Mouse (Mus musculus) intestine, embryonic 14.5 days (tissue): Measurements from ENCODE around the gene Gramd1b. TPM values are rescaled to one million over a fixed set of nuclear protein-coding genes. Genes with fewer than 3 reads are reported as not detected.

ENCODE experiments used
- ATAC-seq: fragments of 200-750 bp; cut with Nextera tagmentation; replicated peaks from 2 replicates; pipeline ENCODE4 v1.8.0; 2017; ENCODE audit warnings: low read depth, moderate number of reproducible peaks, moderate TSS enrichment, moderate library complexity; ENCODE audit not compliant: low FRiP score, low TSS enrichment
- DNase-seq: peaks from one replicate; pipeline ENCODE4 v3.0.0-alpha.2; 2018; ENCODE audit warnings: low spot score
- H3K27ac ChIP-seq: fragments of 300-500 bp; sonication (generic); 2 replicates; pipeline ENCODE4 v1.5.1; 2014; ENCODE audit warnings: low read depth, mild to moderate bottlenecking, control low read depth
- H3K27me3 ChIP-seq: fragments of 300-500 bp; sonication (generic); replicated peaks from 2 replicates; pipeline ENCODE4 v1.6.1; 2014; ENCODE audit warnings: low read length, control low read depth; ENCODE audit not compliant: control insufficient read depth, insufficient read depth
- H3K36me3 ChIP-seq: fragments of 300-500 bp; sonication (generic); 2 replicates; pipeline ENCODE4 v1.6.1; 2014; ENCODE audit warnings: low read length, control low read depth; ENCODE audit not compliant: control insufficient read depth, insufficient read depth
- H3K4me1 ChIP-seq: fragments of 300-500 bp; sonication (generic); replicated peaks from 2 replicates; pipeline ENCODE4 v1.6.1; 2014; ENCODE audit warnings: low read length, control low read depth, mixed read lengths; ENCODE audit not compliant: control insufficient read depth, insufficient read depth
- H3K4me2 ChIP-seq: fragments of 300-500 bp; sonication (generic); 2 replicates; pipeline ENCODE4 v1.6.1; 2014; ENCODE audit warnings: low read length
- H3K4me3 ChIP-seq: fragments of 300-500 bp; sonication (generic); 2 replicates; pipeline ENCODE4 v1.5.1; 2014; ENCODE audit warnings: low read depth, low read length, control low read depth, mixed read lengths
- H3K9ac ChIP-seq: fragments of 300-500 bp; sonication (generic); 2 replicates; pipeline ENCODE4 v1.6.1; 2014; ENCODE audit warnings: mild to moderate bottlenecking, low read length
- H3K9me3 ChIP-seq: fragments of 300-500 bp; sonication (generic); 2 replicates; pipeline ENCODE4 v1.6.1; 2016; ENCODE audit warnings: low read length, control low read depth; ENCODE audit not compliant: control insufficient read depth
- WGBS: fragments of 180-500 bp; shearing (Covaris S2); extraction: QIAGEN DNeasy Blood & Tissue Kit; methylation state at CpG from one replicate; pipeline ENCODE4 v1.1.7; 2014; 5-methylcytosine and 5-hydroxymethylcytosine counted together
- polyA plus RNA-seq: library from polyadenylated mRNA; unstranded; fragments of >200 nt; fragmentation: Nextera tagmentation; extraction: Ambion mirVana; gene quantifications from 2 replicates; pipeline ENCODE4 v1.2.1, GENCODE M21; 2014

Gene Gramd1b
- polyA plus RNA-seq, 1 experiment from 2014 or later: 3.5 TPM

- no peak overlapping the region for H3K9ac ChIP-seq
- 59% methylated on average over 4 of the region's 5 CpGs for WGBS
- no peaks in the 10 kb centered on the region for H3K27me3 ChIP-seq
- ATAC-seq: no peak
- H3K4me3 ChIP-seq: no peak overlapping the region
- H3K9me3 ChIP-seq: no peaks in the 10 kb centered on the region
- no peaks in the 10 kb centered on the region for H3K36me3 ChIP-seq
- no peak overlapping the region for H3K4me2 ChIP-seq
- no peak for DNase-seq
- peaks cover 6% of the 10 kb centered on the region; the same call in 1 of the 2 replicates for H3K4me1 ChIP-seq
- no peak overlapping the region for H3K27ac ChIP-seq
Measured at GRCm38 (mm10) chr9:40374992-40375391, 156.2 kb downstream of the Gramd1b start.

GRCm38 (mm10) chr9:40374533-40374971, 156.6 kb downstream of the Gramd1b start:
- Histone ChIP-seq H3K4me1 (peaks cover 6% of the 10 kb centered on the region; the same call in 1 of the 2 replicates), H3K9ac (no peak overlapping the region), H3K27ac (no peak overlapping the region), H3K9me3 (no peaks in the 10 kb centered on the region), H3K4me3 (no peak overlapping the region), H3K4me2 (no peak overlapping the region), H3K27me3 (no peaks in the 10 kb centered on the region), H3K36me3 (no peaks in the 10 kb centered on the region)
- DNase-seq (no peak), ATAC-seq (no peak)
- whole genome bisulfite sequencing: 83% methylated on average over 6 of the region's 6 CpGs

GRCm38 (mm10) chr9:40374052-40374451, 157.1 kb downstream of the Gramd1b start:
- Histone ChIP-seq H3K27me3 (no peaks in the 10 kb centered on the region), H3K4me3 (no peak overlapping the region), H3K9ac (no peak overlapping the region), H3K4me2 (no peak overlapping the region), H3K36me3 (no peaks in the 10 kb centered on the region), H3K27ac (no peak overlapping the region), H3K9me3 (no peaks in the 10 kb centered on the region), H3K4me1 (peaks cover 6% of the 10 kb centered on the region; the same call in 1 of the 2 replicates)
- WGBS: 82% methylated on average over 11 of the region's 11 CpGs
- ATAC-seq (no peak), DNase-seq (no peak)

GRCm38 (mm10) chr9:40370151-40370550, 161.0 kb downstream of the Gramd1b start:
- no peak overlapping the region for H3K9ac ChIP-seq
- H3K4me1 ChIP-seq: no peaks in the 10 kb centered on the region; the same call in 1 of the 2 replicates
- H3K4me3 ChIP-seq: no peak overlapping the region
- DNase-seq: no peak
- no peak overlapping the region for H3K27ac ChIP-seq
- H3K9me3 ChIP-seq: no peaks in the 10 kb centered on the region
- H3K27me3 ChIP-seq: no peaks in the 10 kb centered on the region
- ATAC-seq: no peak
- WGBS: 41% methylated on average over 4 of the region's 4 CpGs
- no peaks in the 10 kb centered on the region for H3K36me3 ChIP-seq
- no peak overlapping the region for H3K4me2 ChIP-seq

- H3K27ac ChIP-seq: no peak overlapping the region
- WGBS: 97% methylated on average over 7 of the region's 8 CpGs
- no peak overlapping the region for H3K4me3 ChIP-seq
- no peaks in the 10 kb centered on the region for H3K27me3 ChIP-seq
- ATAC-seq (no peak), DNase-seq (no peak)
- H3K4me1 ChIP-seq: no peaks in the 10 kb centered on the region; the same call in 1 of the 2 replicates
- H3K4me2 ChIP-seq: no peak overlapping the region
- no peak overlapping the region for H3K9ac ChIP-seq
- H3K36me3 ChIP-seq: no peaks in the 10 kb centered on the region
- no peaks in the 10 kb centered on the region for H3K9me3 ChIP-seq
Measured at GRCm38 (mm10) chr9:40366795-40367194, 164.4 kb downstream of the Gramd1b start.

GRCm38 (mm10) chr9:40364312-40364711, 166.9 kb downstream of the Gramd1b start:
- Histone ChIP-seq H3K9ac (no peak overlapping the region), H3K27me3 (no peaks in the 10 kb centered on the region), H3K4me1 (no peaks in the 10 kb centered on the region), H3K27ac (no peak overlapping the region), H3K4me2 (no peak overlapping the region), H3K36me3 (no peaks in the 10 kb centered on the region), H3K9me3 (no peaks in the 10 kb centered on the region), H3K4me3 (no peak overlapping the region)
- DNase-seq: no peak
- no peak for ATAC-seq
- WGBS: 82% methylated on average over 7 of the region's 7 CpGs

- no peaks in the 10 kb centered on the region for H3K9me3 ChIP-seq
- no peak overlapping the region for H3K9ac ChIP-seq
- no peak overlapping the region for H3K27ac ChIP-seq
- ATAC-seq (no peak), DNase-seq (no peak)
- no peak overlapping the region for H3K4me2 ChIP-seq
- 89% methylated on average over 6 of the region's 6 CpGs for WGBS
- no peaks in the 10 kb centered on the region for H3K4me1 ChIP-seq
- no peaks in the 10 kb centered on the region for H3K27me3 ChIP-seq
- H3K4me3 ChIP-seq: no peak overlapping the region
- no peaks in the 10 kb centered on the region for H3K36me3 ChIP-seq
Measured at GRCm38 (mm10) chr9:40361970-40362369, 169.2 kb downstream of the Gramd1b start.

GRCm38 (mm10) chr9:40358408-40358896, 172.7 kb downstream of the Gramd1b start:
- no peak for DNase-seq
- Histone ChIP-seq H3K9me3 (no peaks in the 10 kb centered on the region), H3K4me1 (no peaks in the 10 kb centered on the region), H3K27ac (no peak overlapping the region), H3K4me3 (no peak overlapping the region), H3K9ac (no peak overlapping the region), H3K27me3 (no peaks in the 10 kb centered on the region), H3K36me3 (no peaks in the 10 kb centered on the region), H3K4me2 (no peak overlapping the region)
- ATAC-seq: no peak
- 76% methylated on average over 8 of the region's 8 CpGs for WGBS

- WGBS: 88% methylated on average over 4 of the region's 4 CpGs
- Histone ChIP-seq H3K36me3 (no peaks in the 10 kb centered on the region), H3K4me1 (no peaks in the 10 kb centered on the region), H3K4me3 (no peak overlapping the region), H3K27me3 (no peaks in the 10 kb centered on the region), H3K9ac (no peak overlapping the region), H3K27ac (no peak overlapping the region), H3K9me3 (no peaks in the 10 kb centered on the region), H3K4me2 (no peak overlapping the region)
- ATAC-seq (no peak), DNase-seq (no peak)
Measured at GRCm38 (mm10) chr9:40356768-40357446, 174.3 kb downstream of the Gramd1b start.
